Mouse (Mus musculus) heart, adult 2 months (tissue): Measurements from ENCODE around the gene Fem1a. TPM values are rescaled to one million over a fixed set of nuclear protein-coding genes. Genes with fewer than 3 reads are reported as not detected.
"Not testable (repeated sequence)": the region's sequence is repeated elsewhere in the genome, so short reads cannot be mapped to it uniquely, and the experiment has no call there.

ENCODE experiments used
- DNase-seq, 2 experiments: peaks; one replicate each; pipeline ENCODE4 v3.0.0; 2021
- H3K27ac ChIP-seq: fragments of 200-600 bp; 2 replicates; pipeline ENCODE4 v1.8.1; 2022
- H3K27me3 ChIP-seq: fragments of 200-500 bp; 2 replicates; pipeline ENCODE4 v1.6.1; 2012; ENCODE audit warnings: mild to moderate bottlenecking, low read length, inconsistent platforms, mixed read lengths; ENCODE audit not compliant: control insufficient read depth, insufficient read depth
- H3K36me3 ChIP-seq: fragments of 200-500 bp; 2 replicates; pipeline ENCODE4 v1.6.1; 2012; ENCODE audit warnings: low read length, inconsistent platforms; ENCODE audit not compliant: control insufficient read depth, insufficient read depth
- H3K4me1 ChIP-seq: fragments of 200-500 bp; 2 replicates; pipeline ENCODE4 v1.6.1; 2011; ENCODE audit warnings: low read length; ENCODE audit not compliant: control insufficient read depth, insufficient read depth
- H3K4me3 ChIP-seq: fragments of 200-600 bp; 2 replicates; pipeline ENCODE4 v1.8.1; 2022
- H3K79me2 ChIP-seq: fragments of 200-500 bp; replicated peaks from 2 replicates; pipeline ENCODE4 v1.6.1; 2012; ENCODE audit warnings: mild to moderate bottlenecking, inconsistent platforms, low read length, moderate library complexity, mixed read lengths; ENCODE audit not compliant: control insufficient read depth, insufficient read depth
- H3K9ac ChIP-seq: fragments of 200-500 bp; 2 replicates; pipeline ENCODE4 v1.6.1; 2012; ENCODE audit warnings: low read depth, mild to moderate bottlenecking, control low read depth, inconsistent platforms, low read length, mixed read lengths
- CTCF ChIP-seq: fragments of 200-600 bp; IDR thresholded peaks from 2 replicates; pipeline ENCODE4 v1.8.1; 2022; ENCODE audit warnings: antibody characterized with exemption, mild to moderate bottlenecking, moderate library complexity
- EP300 ChIP-seq: fragments of 200-500 bp; IDR thresholded peaks from 2 replicates; pipeline ENCODE4 v1.6.1; 2011; ENCODE audit warnings: low read depth, low read length, control low read depth; ENCODE audit not compliant: insufficient read depth
- POLR2A ChIP-seq: fragments of 200-500 bp; IDR thresholded peaks from 2 replicates; pipeline ENCODE4 v1.6.1; 2011; ENCODE audit warnings: mild to moderate bottlenecking, low read depth, low read length, control low read depth; ENCODE audit not compliant: insufficient read depth
- WGBS: fragments of 180-500 bp; shearing (Covaris S2); methylation state at CpG from one replicate; pipeline ENCODE4 v1.1.7; 2018; 5-methylcytosine and 5-hydroxymethylcytosine counted together
- intact Hi-C: fragments of 180-260 bp; cut with DNase I; formaldehyde crosslinking; loops from one replicate; pipeline ENCODE4 v1.15.1; 2025
- polyA plus RNA-seq: library from polyadenylated mRNA; depleted of rRNA; stranded (reverse); fragments of >200 nt; gene quantifications from 2 replicates; pipeline ENCODE4 v1.2.3, GENCODE M21; 2012
- total RNA-seq, 2 experiments: library from RNA; stranded (reverse); gene quantifications; 2 replicates each; pipeline ENCODE4 v1.2.3; 2021

Fem1a gene
- total and polyA plus RNA-seq, 3 experiments = 81.5 to 124 (median 108) TPM

DNA sequence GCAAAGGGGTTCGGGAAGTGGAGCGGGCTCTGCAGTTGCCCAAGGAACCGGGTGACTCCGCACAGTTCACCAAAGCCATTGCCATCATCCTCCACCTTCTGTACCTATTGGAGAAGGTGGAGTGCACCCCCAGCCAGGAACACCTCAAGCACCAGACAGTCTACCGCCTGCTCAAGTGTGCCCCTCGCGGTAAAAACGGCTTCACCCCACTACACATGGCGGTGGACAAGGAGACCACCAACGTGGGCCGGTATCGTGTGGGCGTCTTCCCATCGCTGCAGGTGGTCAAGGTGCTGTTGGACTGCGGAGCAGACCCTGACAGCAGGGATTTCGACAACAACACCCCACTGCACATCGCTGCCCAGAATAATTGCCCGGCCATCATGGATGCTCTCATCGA lies 1.7 kb downstream of the Fem1a start:
- H3K9ac ChIP-seq = peak overlapping the region; percentile 30; the same call in 1 of the 2 replicates
- peak in 1 of 2 experiments; percentile 37 for DNase-seq

DNA sequence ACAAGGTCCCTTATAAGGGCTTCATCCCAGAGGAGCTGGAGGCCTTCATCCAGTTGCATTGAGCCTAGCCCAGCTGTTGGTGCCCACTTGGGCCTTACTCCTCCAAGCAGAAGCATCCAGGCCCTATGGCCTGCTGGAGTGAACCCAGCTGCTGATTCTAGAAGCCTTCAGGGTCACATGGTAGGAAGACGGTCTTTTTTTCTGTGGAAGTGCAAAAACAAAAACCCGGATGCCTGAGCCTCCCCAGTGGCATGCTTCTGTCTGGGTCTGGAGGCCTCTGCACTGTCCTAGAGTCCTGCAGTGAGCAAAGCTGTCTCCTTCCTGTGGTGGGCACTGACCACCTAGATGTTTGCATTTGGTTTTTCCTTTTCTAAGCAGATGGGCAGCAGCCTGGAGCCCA lies 2.2 kb downstream of the Fem1a start:
- Histone ChIP-seq H3K9ac (peak overlapping the region; percentile 4), H3K36me3 (peaks cover 12% of the 10 kb centered on the region), H3K4me1 (peaks cover 17% of the 10 kb centered on the region), H3K4me3 (peak overlapping the region; percentile 80), H3K27ac (peak overlapping the region; percentile 79; the same call in 1 of the 2 replicates)
- DNase-seq, H3K79me2 ChIP-seq, H3K27me3 ChIP-seq: not testable (repeated sequence)
- WGBS = 10% methylated on average over 2 of the region's 2 CpGs
- intact Hi-C loops = loop anchor here (10.0 kb wide), 1 partner anchor 304 kb away; the partner anchor contains the start of genes Ebi3 and Yju2

More for the DNA sequence above, 1.7 kb downstream of the Fem1a start:
- WGBS = 69% methylated on average over 19 of the region's 19 CpGs
- not testable (repeated sequence) for H3K27me3 ChIP-seq, H3K79me2 ChIP-seq, H3K27ac ChIP-seq
- Histone ChIP-seq H3K4me1 (peaks cover 17% of the 10 kb centered on the region), H3K36me3 (peaks cover 11% of the 10 kb centered on the region), H3K4me3 (peak overlapping the region; percentile 80)
- intact Hi-C loops = loop anchor here (10.0 kb wide), 1 partner anchor 303 kb away; the partner anchor contains the start of genes Ebi3 and Yju2
- 0 out of 2 replicates have a peak, but pooled peaks have one; percentile 2 for TF ChIP-seq CTCF

DNA sequence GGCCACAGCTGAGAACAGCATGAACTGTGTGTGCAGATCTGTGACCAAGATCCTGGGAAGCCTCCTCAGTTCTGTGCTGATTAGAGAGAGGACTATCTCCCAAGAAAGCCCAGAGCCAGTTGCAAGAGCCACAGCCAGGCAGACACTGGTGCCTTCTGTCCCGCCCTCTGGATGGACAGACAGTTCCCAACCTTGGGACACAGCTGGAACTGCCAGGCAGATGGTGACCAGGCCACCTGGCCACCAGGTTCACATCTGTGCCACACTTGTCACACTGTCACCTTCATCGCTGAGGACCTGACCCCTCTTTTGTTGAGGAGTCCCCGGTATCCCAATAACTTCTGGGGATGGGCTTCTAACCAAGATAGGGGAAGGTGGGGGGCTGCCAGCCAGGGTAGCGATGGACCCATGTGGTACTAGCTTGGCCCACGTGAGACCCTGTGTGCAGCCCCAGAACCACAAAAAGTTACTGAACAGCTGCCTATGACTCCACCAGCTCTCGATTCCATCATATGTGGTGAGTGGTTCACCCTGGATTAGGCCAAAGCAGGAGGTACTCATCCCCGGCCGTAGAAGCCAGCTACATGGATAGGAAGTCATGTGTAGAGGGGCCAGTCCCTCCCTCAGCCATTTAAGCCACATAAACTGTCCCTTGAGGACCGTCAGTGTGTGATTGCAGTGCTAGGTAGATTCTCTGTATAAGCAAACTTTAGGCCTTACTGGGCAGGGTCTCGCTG lies 2.9 kb downstream of the Fem1a start:
- H3K9ac ChIP-seq = peak overlapping the region; percentile 51
- intact Hi-C loops = loop anchor here (2.0 to 10.0 kb wide), 2 partner anchors 29 to 305 kb away; partner anchors contain the start of genes Ebi3 and Yju2
- WGBS = 59% methylated on average over 10 of the region's 10 CpGs
- TF ChIP-seq POLR2A (no peak), EP300 (no peak), CTCF (no peak)
- H3K27me3 ChIP-seq = no peaks in the 10 kb centered on the region
- no peak for DNase-seq
- H3K27ac ChIP-seq = peak overlapping the region; percentile 79
- H3K79me2 ChIP-seq = peaks cover 4% of the 10 kb centered on the region
- H3K4me3 ChIP-seq = peak overlapping the region; percentile 80
- peaks cover 12% of the 10 kb centered on the region for H3K36me3 ChIP-seq
- H3K4me1 ChIP-seq = peaks cover 17% of the 10 kb centered on the region

DNA sequence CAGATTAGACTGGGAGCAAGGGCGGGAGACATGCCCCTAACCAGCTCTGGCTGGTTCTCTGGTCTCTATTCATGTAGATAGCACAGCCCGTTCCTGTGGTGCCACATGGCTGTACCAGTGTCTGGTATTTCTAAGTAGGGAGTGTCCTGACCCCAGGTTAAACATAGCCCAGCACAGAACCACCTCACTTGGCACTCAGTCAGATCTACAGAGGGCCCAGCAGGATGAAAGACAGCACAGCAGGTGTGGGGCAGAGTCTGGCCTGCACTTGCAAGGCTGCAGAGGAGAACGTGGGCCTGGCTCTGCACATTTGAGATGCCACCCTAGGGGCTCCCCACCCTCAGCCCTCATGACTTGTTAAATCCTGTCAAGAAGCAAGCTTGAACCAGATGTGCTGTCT lies 4.6 kb downstream of the Fem1a start:
- Histone ChIP-seq H3K4me3 (no peak overlapping the region), H3K36me3 (peaks cover 12% of the 10 kb centered on the region), H3K9ac (no peak overlapping the region; the same call in 1 of the 2 replicates), H3K4me1 (peaks cover 19% of the 10 kb centered on the region), H3K79me2 (peaks cover 4% of the 10 kb centered on the region), H3K27me3 (no peaks in the 10 kb centered on the region), H3K27ac (peak overlapping the region; percentile 79)
- DNase-seq = peak; percentile 42 to 76
- WGBS = 48% methylated on average over 3 of the region's 3 CpGs
- TF ChIP-seq POLR2A (peak; percentile 55; the same call in 1 of the 2 replicates), EP300 (peak; percentile 99), CTCF (no peak)
- intact Hi-C loops = loop anchor here (2.0 kb wide), 1 partner anchor 28 kb away; no protein-coding TSS in a partner anchor

DNA sequence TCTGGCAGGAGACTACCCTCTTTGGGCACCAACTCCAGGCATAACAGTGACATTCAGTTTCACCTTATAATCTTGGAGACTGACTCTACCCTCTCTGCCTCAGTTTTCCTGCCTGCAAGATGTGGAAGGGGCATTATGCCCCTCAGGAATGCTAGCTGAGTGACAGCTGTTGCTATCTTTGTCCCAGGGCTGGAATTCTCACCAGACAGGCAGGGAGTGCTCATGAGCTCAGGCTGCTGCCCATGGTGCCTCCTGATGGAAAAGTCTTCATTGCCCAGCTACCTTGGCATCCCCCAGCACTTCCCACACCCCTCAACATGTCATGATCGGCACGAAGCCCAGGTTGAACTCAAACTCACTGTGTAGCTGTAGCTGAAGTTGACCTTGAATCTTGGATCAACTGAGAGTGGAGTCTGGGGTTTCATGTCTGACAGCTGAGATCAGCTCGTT lies 6.1 kb downstream of the Fem1a start:
- 52% methylated on average over 3 of the region's 3 CpGs for WGBS
- H3K79me2 ChIP-seq = peaks cover 4% of the 10 kb centered on the region
- H3K4me3 ChIP-seq = no peak overlapping the region
- H3K27ac ChIP-seq = peak overlapping the region; percentile 79
- peak; percentile 61 to 71 for DNase-seq
- peaks cover 12% of the 10 kb centered on the region for H3K36me3 ChIP-seq
- intact Hi-C loops = no loop called here
- peaks cover 19% of the 10 kb centered on the region for H3K4me1 ChIP-seq
- H3K9ac ChIP-seq = no peak overlapping the region; the same call in 1 of the 2 replicates
- no peak for TF ChIP-seq POLR2A
- peak; percentile 84 for TF ChIP-seq EP300
- H3K27me3 ChIP-seq = no peaks in the 10 kb centered on the region

DNA sequence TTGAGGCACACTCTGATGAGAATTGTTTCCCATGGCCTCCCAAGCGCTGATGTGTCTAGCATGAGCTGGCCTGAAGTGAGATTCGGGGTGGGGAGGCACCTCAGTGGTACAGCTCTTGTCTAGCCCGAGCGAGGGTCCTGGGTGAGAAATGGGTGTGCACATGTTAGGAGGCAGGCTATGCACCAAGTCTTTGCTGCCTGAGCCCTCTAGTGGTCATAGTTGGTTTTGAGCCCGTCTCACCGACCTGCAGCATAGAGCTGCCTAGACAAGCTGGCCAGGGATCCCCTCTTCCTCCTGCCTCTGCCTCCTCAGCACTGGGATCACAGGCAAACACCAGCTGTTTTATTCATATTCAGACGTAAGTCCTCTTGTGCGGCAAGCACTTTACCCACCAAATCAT lies 7.4 kb downstream of the Fem1a start:
- WGBS = 16% methylated on average over 8 of the region's 8 CpGs
- intact Hi-C loops = no loop called here
- H3K27me3 ChIP-seq = no peaks in the 10 kb centered on the region

More for the DNA sequence above, 7.4 kb downstream of the Fem1a start:
- Histone ChIP-seq H3K79me2 (peaks cover 4% of the 10 kb centered on the region), H3K36me3 (peaks cover 10% of the 10 kb centered on the region), H3K27ac (peak overlapping the region; percentile 1; the same call in 1 of the 2 replicates), H3K4me3 (no peak overlapping the region), H3K9ac (no peak overlapping the region), H3K4me1 (peaks cover 19% of the 10 kb centered on the region)
- TF ChIP-seq EP300 (peak; percentile 76; the same call in 1 of the 2 replicates), POLR2A (peak; percentile 36; the same call in 1 of the 2 replicates), CTCF (peak; percentile 84)
- peak; percentile 78 to 79 for DNase-seq
